Mouse (Mus musculus): ENCODE measurements around the gene Rtl4. TPM values are rescaled to one million over a fixed set of nuclear protein-coding genes. Genes with fewer than 3 reads are reported as not detected.

The Rtl4 gene
- 0.21 and 0.28 TPM in 2 replicates for polyA plus RNA-seq (2012; rRNA removed)

GRCm38 (mm10) chrX:144688207-144689118, at the start of gene Rtl4:
Gene Rtl4, plus strand, starts transcription at chrX:144688907.

GRCm38 (mm10) chrX:144688142-144688206, 733 bp upstream of the Rtl4 start, which contains the start of gene Trpc5:
Gene Trpc5, minus strand, starts transcription at chrX:144688180.

Other genes with a start within 250 kb of the Rtl4 start
- gene Trpc5os, start 232.3 kb upstream of the Rtl4 start, polyA plus RNA-seq (2012; rRNA removed): 0.01 and 0.03 TPM in 2 replicates
- 0.02 and 0.05 TPM in 2 replicates for gene Trpc5, start 727 bp upstream of the Rtl4 start, polyA plus RNA-seq (2012; rRNA removed)